Mouse (Mus musculus) embryonic fibroblast, embryonic 13.5 days (primary cell): ENCODE measurements around the gene Syk. TPM values are rescaled to one million over a fixed set of nuclear protein-coding genes. Genes with fewer than 3 reads are reported as not detected.

Source experiments
- H3K27ac ChIP-seq: 2 replicates; pipeline ENCODE4 v1.5.1; 2012; ENCODE audit warnings: low read length, control low read depth, inconsistent platforms; ENCODE audit not compliant: insufficient read depth
- H3K4me1 ChIP-seq: 2 replicates; pipeline ENCODE4 v1.6.1; 2011; ENCODE audit warnings: low read length; ENCODE audit not compliant: control insufficient read depth, insufficient read depth
- H3K4me3 ChIP-seq: 2 replicates; pipeline ENCODE4 v1.5.1; 2011; ENCODE audit warnings: mild to moderate bottlenecking, control low read depth, low read length; ENCODE audit not compliant: insufficient read depth
- CTCF ChIP-seq: IDR thresholded peaks from 2 replicates; pipeline ENCODE4 v1.5.1; 2011; ENCODE audit warnings: mild to moderate bottlenecking, control low read depth, low read length, moderate library complexity, borderline replicate concordance; ENCODE audit not compliant: insufficient read depth
- POLR2A ChIP-seq: IDR thresholded peaks from 2 replicates; pipeline ENCODE4 v1.6.1; 2011; ENCODE audit warnings: low read depth, mild to moderate bottlenecking, control low read depth, low read length, moderate library complexity
- polyA plus RNA-seq: library from polyadenylated mRNA; stranded (reverse); fragments of >200 nt; gene quantifications from 2 replicates; pipeline ENCODE4 v1.2.4, GENCODE M21; 2011; ENCODE audit warnings: low read depth; ENCODE audit not compliant: missing spikeins, insufficient read length

Syk gene
- polyA plus RNA-seq, 1 experiment, result 2.4 TPM

DNA sequence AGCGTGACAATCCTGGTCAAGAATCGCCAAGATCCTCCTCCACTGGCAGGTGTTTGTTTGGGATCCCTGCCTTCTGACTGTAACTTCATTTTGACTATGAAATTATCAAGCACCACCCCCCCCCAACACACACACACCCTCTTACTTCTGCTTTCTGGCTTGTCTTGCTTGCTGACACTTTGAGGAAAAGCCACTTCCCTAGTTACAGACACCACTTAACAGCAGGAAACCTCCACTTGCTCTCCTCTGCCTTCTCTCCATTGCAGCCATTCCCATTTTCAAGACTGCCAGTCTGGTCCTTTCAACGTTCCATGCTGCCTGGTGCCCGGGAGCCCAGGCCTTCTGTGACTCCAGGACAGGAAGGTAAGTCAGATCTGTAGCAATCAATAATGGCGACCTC, 13.7 kb downstream of the Syk start:
- Histone ChIP-seq H3K4me3 (no peak overlapping the region), H3K27ac (no peak overlapping the region), H3K4me1 (no peaks in the 10 kb centered on the region)
- TF ChIP-seq CTCF (no peak), POLR2A (no peak)

DNA sequence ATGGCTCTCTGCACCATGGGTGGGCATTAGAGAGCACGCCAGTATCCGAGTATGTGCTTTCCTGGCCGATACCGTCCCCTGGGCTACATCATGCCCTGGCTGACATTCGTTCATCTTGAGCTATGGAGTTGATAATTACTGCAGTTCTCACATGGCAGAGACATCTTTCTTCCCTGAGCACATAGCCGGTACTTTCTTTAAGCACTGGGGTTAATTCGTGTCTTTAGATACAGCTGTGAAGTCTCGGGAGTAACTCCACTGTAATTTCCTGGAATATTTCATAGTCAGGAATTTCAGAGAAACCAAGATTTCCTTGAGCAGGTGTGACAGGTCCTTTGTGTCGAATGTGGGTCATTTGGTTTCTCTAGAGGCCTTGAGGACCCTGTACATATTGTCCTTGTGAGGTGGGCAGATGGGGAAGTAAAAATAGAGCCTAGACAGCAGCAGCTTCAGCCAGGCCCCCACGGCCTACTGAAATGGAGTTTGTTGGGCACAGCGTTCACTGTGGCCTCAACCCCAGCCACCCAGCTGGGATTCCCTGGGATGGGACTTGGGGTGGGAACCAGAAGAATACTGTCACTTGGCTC, 14.2 kb downstream of the Syk start:
- H3K4me1 ChIP-seq, result no peaks in the 10 kb centered on the region
- no peak overlapping the region for H3K27ac ChIP-seq
- no peak overlapping the region for H3K4me3 ChIP-seq
- TF ChIP-seq POLR2A (no peak), CTCF (no peak)

DNA sequence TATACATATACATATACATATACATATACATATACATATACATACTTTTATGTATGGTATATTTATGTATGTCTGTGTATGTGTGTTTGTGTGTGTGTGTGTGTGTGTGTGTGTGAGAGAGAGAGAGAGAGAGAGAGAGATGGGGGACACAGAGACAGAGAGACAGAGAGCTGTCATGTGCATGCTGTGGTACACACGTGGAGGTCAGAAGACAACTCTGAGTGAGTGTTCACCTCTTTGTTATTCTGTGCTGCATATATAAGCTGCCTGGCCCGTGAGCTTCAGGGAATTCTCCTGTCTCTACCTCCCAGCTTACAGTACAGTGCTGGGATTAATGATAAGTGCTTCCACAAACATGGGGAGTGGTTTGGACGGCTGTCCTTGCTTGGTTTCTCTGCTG, 15.3 kb downstream of the Syk start:
- Histone ChIP-seq H3K27ac (no peak overlapping the region), H3K4me3 (no peak overlapping the region), H3K4me1 (no peaks in the 10 kb centered on the region)
- TF ChIP-seq POLR2A, result no peak
- TF ChIP-seq CTCF, result no peak

DNA sequence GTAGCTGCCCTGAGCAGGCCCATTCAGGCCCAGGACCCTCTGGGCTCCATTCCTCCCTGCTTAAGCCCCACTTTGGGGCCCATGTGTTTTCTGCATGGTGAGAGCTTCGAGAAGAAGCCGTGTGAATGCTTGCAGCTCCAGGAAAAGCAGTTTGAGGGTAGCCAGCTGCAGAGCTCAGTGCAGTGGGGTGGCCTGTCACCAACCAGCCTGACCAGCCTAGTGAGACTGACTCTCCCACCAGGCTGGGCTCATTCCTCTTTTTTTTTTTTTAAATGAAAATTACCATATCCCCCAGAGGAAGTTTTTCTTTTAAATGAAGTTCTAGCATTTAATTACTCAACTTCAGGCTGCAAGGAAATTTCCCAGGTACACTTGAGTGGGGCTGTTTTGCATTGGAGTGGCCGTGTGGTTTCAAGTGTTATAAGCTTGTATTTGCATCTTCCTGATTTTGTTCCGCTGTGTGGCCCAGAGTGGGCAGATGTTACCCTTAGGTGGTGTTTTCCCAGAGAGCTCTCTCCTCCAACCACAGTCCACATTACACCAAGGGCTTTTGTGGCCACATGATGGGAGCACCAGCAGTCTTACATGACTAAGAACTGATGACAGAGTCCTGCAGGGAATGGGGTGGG, 17.2 kb downstream of the Syk start:
- Histone ChIP-seq H3K27ac (no peak overlapping the region), H3K4me1 (no peaks in the 10 kb centered on the region), H3K4me3 (no peak overlapping the region)
- TF ChIP-seq CTCF (no peak), POLR2A (no peak)

DNA sequence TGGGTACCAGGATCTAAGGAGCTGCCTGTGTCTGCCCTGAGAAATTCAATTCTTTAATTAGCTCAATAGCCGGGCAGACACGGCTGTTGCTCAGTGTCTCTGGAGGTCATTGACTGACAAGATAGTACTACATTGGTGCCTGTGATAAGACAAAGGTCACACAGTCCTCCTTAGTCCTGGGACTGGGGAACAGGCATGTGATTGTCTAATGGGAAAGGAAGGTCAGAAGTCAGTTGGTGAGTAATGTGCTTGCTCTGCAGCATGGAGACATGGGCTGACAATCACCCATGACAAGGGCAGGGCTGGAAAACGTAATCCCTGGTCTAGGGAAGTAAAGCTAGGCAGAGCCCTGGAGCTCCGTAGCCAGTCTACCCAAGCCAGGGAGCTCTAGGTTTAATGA, 19.8 kb downstream of the Syk start:
- TF ChIP-seq CTCF (no peak), POLR2A (no peak)
- Histone ChIP-seq H3K27ac (no peak overlapping the region), H3K4me1 (no peaks in the 10 kb centered on the region), H3K4me3 (no peak overlapping the region)

DNA sequence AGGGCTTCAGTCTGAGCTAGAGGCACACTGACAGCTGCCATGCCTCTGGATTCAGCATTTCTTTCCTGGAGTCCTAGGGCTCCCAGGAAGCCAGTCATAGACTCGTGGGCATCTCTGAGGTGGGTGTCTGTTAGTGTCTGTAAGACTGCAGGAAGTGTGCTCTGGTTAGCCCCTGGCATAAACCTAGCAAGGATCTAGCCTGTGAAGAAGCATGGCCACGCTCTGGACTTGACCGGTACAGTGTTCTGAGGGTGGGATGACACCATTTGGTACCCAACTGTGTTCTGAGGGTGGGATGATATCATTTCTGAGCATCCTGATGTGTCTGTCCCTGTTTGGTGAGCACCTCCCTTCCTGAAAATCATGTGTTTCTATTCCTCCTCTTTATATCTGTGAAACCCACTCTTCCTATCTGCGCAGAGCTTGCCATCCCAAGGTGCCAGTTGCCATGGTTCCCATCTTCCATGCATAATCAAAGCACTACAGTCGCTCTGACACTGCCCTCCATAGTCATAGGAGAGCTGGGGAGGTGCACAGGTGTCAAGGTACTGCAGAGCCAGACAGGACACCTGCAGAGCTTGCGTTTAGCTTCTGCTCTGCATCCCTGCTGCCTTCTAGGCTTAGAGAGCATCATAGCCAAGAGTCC, 20.9 kb downstream of the Syk start:
- no peaks in the 10 kb centered on the region for H3K4me1 ChIP-seq
- H3K4me3 ChIP-seq, result no peak overlapping the region
- no peak overlapping the region for H3K27ac ChIP-seq
- TF ChIP-seq CTCF (no peak), POLR2A (no peak)

DNA sequence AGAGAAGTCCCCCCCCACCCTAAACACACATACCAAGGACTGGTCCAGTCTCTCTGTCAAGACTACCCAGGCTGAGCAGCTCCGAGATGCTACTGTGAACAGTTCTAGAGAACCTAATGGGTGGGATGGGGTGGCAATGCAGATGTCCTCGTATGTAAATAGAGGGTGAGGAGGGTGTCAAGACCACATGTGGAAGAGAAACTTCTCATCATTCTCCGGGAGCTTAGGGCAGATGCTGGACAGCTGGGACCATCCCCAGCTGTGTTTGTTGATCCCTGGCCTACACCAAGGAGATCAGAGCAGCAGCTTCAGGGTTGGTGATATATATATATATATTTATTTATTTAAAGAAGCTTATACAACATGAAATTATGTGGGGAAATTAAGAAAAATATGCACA, 22.0 kb downstream of the Syk start:
- TF ChIP-seq CTCF (no peak), POLR2A (no peak)
- Histone ChIP-seq H3K27ac (no peak overlapping the region), H3K4me1 (no peaks in the 10 kb centered on the region), H3K4me3 (no peak overlapping the region)

DNA sequence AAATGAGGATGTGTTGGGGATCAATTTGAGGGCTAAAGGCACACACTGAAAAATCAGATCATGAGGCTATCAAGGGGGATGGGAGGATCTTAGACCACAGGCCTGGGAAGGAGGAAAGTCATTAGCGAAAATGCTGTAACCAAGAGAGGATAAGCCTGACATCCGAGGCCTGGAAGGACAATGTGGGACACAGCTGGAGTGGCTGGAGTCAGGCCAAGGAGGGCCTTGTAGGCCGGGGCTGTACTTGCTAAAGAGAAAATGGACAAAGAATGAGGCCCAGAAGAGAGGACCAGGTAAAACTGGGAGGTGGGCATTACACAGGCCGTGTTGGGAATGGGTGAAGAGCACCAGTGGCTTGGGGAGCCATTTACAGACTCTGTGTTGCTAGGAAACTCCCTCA, 22.9 kb downstream of the Syk start:
- no peak for TF ChIP-seq POLR2A
- no peak for TF ChIP-seq CTCF
- H3K4me3 ChIP-seq, result no peak overlapping the region

DNA sequence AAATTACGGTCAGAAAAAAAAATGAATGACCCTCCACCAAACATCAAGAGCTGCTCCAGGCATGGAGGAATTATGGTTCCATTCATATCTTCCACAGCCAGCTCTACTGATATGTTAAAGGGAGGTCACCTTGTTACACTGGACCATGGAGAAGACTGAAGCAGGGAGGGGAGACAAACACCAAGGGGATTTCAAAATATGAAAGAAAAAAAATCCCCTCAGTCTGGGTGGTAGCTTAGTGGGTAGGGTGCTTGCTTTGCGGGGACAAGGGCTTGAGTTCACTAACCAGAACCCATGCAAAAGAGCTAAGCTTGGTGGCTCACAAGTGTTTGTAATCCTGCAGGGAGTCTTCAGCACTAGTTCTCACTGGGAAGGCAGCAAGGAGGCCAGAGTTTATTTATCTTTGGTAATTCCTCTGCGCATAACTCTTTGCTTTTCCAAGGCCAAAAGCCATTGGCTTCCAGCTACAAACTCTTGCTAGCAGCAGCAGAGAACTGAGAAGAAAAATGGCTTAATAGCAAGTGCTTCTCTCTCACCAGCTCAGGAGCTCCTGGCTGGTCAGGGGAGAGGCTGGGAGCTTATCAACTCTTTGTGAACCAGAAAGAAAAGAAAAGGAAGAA, 23.8 kb downstream of the Syk start:
- H3K27ac ChIP-seq, result no peak overlapping the region
- H3K4me3 ChIP-seq, result no peak overlapping the region
- no peak for TF ChIP-seq CTCF
- TF ChIP-seq POLR2A, result no peak
- H3K4me1 ChIP-seq, result no peaks in the 10 kb centered on the region

More for the DNA sequence above, 22.9 kb downstream of the Syk start:
- Histone ChIP-seq H3K27ac (no peak overlapping the region), H3K4me1 (no peaks in the 10 kb centered on the region)

DNA sequence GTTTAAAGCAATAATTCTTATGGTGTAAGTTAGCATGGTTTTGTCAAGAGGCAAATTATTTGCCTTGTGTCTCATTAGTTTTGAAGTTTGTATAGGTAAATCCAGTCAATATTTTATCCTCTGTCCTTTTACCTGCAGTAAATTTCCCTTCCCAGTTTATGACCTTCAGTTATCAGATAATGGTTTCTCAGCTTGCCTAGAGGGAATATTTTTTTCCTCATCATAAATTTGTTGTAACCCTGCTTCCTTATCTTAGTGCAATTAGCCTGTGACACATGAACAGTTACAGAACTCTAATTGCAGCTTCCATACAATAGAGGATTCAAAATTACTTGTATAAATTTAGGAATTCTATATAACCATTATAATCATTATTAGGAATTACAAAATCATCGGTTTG, 25.0 kb downstream of the Syk start:
- Histone ChIP-seq H3K4me3 (no peak overlapping the region), H3K27ac (no peak overlapping the region), H3K4me1 (no peaks in the 10 kb centered on the region)
- TF ChIP-seq POLR2A, result no peak
- no peak for TF ChIP-seq CTCF
